Mouse (Mus musculus) kidney, postnatal 0 days (tissue): ENCODE results near the gene Slc46a1. TPM values are rescaled to one million over a fixed set of nuclear protein-coding genes. Genes with fewer than 3 reads are reported as not detected.

Experiments used
- ATAC-seq: fragments of 200-750 bp; cut with Nextera tagmentation; replicated peaks from 2 replicates; pipeline ENCODE4 v1.8.0; 2017; ENCODE audit warnings: low read depth, moderate number of reproducible peaks, moderate TSS enrichment, moderate library complexity; ENCODE audit not compliant: low FRiP score
- DNase-seq: peaks from one replicate; pipeline ENCODE4 v3.0.0-alpha.2; 2016; ENCODE audit warnings: low spot score
- H3K27ac ChIP-seq: fragments of 300-500 bp; sonication (generic); 2 replicates; pipeline ENCODE4 v1.5.1; 2014; ENCODE audit warnings: mild to moderate bottlenecking
- H3K27me3 ChIP-seq: fragments of 300-500 bp; sonication (generic); 2 replicates; pipeline ENCODE4 v1.6.1; 2014; ENCODE audit warnings: low read length, mixed read lengths; ENCODE audit not compliant: insufficient read depth
- H3K36me3 ChIP-seq: fragments of 300-500 bp; sonication (generic); 2 replicates; pipeline ENCODE4 v1.6.1; 2014; ENCODE audit warnings: low read length, mixed read lengths; ENCODE audit not compliant: insufficient read depth
- H3K4me1 ChIP-seq: fragments of 300-500 bp; sonication (generic); replicated peaks from 2 replicates; pipeline ENCODE4 v1.6.1; 2014; ENCODE audit warnings: antibody characterized with exemption, low read length, mixed read lengths; ENCODE audit not compliant: insufficient read depth
- H3K4me2 ChIP-seq: fragments of 300-500 bp; sonication (generic); 2 replicates; pipeline ENCODE4 v1.6.1; 2014; ENCODE audit warnings: mild to moderate bottlenecking, low read length, moderate library complexity, mixed read lengths
- H3K4me3 ChIP-seq: fragments of 300-500 bp; sonication (generic); replicated peaks from 2 replicates; pipeline ENCODE4 v1.5.1; 2014; ENCODE audit warnings: low read depth, low read length
- H3K9ac ChIP-seq: fragments of 300-500 bp; sonication (generic); 2 replicates; pipeline ENCODE4 v1.6.1; 2014; ENCODE audit warnings: low read depth, low read length
- H3K9me3 ChIP-seq: fragments of 300-500 bp; sonication (generic); replicated peaks from 2 replicates; pipeline ENCODE4 v1.6.1; 2016; ENCODE audit warnings: low read length, inconsistent platforms, mixed read lengths
- CTCF ChIP-seq: IDR thresholded peaks from 2 replicates; pipeline ENCODE4 v1.5.1; 2016; ENCODE audit warnings: antibody characterized with exemption, low read depth, mild to moderate bottlenecking, moderate library complexity
- WGBS: fragments of 180-500 bp; shearing (Covaris S2); extraction: QIAGEN DNeasy Blood & Tissue Kit; methylation state at CpG from one replicate; pipeline ENCODE4 v1.1.7; 2014; 5-methylcytosine and 5-hydroxymethylcytosine counted together
- polyA plus RNA-seq: library from polyadenylated mRNA; unstranded; fragments of >200 nt; fragmentation: Nextera tagmentation; extraction: Ambion mirVana; gene quantifications from 2 replicates; pipeline ENCODE4 v1.2.1, GENCODE M21; 2015

Gene Slc46a1
- polyA plus RNA-seq, 1 experiment from 2014 or later: 21.7 TPM

GRCm38 (mm10) chr11:78515549-78516325, 50.2 kb downstream of the Slc46a1 start:
- Histone ChIP-seq H3K36me3 (peaks cover 44% of the 10 kb centered on the region), H3K27me3 (no peaks in the 10 kb centered on the region), H3K4me2 (no peak overlapping the region), H3K27ac (no peak overlapping the region), H3K9ac (no peak overlapping the region), H3K4me1 (peaks cover 11% of the 10 kb centered on the region; the same call in 1 of the 2 replicates), H3K9me3 (no peaks in the 10 kb centered on the region), H3K4me3 (no peak overlapping the region)
- peak; percentile 22 for DNase-seq
- peak; percentile 45 for TF ChIP-seq CTCF
- 66% methylated on average over 2 of the region's 2 CpGs for WGBS
- ATAC-seq: no peak

GRCm38 (mm10) chr11:78518931-78519330, 53.4 kb downstream of the Slc46a1 start:
- Histone ChIP-seq H3K9me3 (no peaks in the 10 kb centered on the region), H3K36me3 (peaks cover 72% of the 10 kb centered on the region), H3K9ac (no peak overlapping the region), H3K4me1 (no peaks in the 10 kb centered on the region), H3K27ac (no peak overlapping the region), H3K27me3 (no peaks in the 10 kb centered on the region), H3K4me3 (no peak overlapping the region), H3K4me2 (no peak overlapping the region)
- DNase-seq (no peak), ATAC-seq (no peak)
- TF ChIP-seq CTCF: no peak
- 88% methylated on average over 10 of the region's 10 CpGs for WGBS

Other genes with a start within 250 kb of the Slc46a1 start
- gene Sdf2, start 220.0 kb upstream of the Slc46a1 start, polyA plus RNA-seq: 104 and 106 TPM in 2 replicates
- gene Supt6, start 219.7 kb upstream of the Slc46a1 start, polyA plus RNA-seq: 14.4 and 16.8 TPM in 2 replicates
- gene 2610507B11Rik, start 203.9 kb upstream of the Slc46a1 start, polyA plus RNA-seq: 96.3 and 98.2 TPM in 2 replicates
- 0.17 TPM in 1 of 2 replicates, not detected in the other for gene BC030499, start 174.9 kb upstream of the Slc46a1 start, polyA plus RNA-seq
- 12.4 and 14.8 TPM in 2 replicates for gene Spag5, start 164.2 kb upstream of the Slc46a1 start, polyA plus RNA-seq
- 12.5 and 13.0 TPM in 2 replicates for gene Aldoc, start 142.7 kb upstream of the Slc46a1 start, polyA plus RNA-seq
- gene Pigs, start 137.3 kb upstream of the Slc46a1 start, polyA plus RNA-seq: 67.5 and 74.9 TPM in 2 replicates
- 30.4 TPM in 2 replicates for gene Unc119, start 122.2 kb upstream of the Slc46a1 start, polyA plus RNA-seq
- not detected in 2 replicates for gene Foxn1, start 79.1 kb upstream of the Slc46a1 start, polyA plus RNA-seq
- 6.5 and 6.6 TPM in 2 replicates for gene Slc13a2, start 43.5 kb upstream of the Slc46a1 start, polyA plus RNA-seq
- 0.55 and 1.1 TPM in 2 replicates for gene Sarm1, start 32.1 kb downstream of the Slc46a1 start, polyA plus RNA-seq
- 0.70 and 1.7 TPM in 2 replicates for gene Vtn, start 33.4 kb downstream of the Slc46a1 start, polyA plus RNA-seq
- not detected in 2 replicates for gene Sebox, start 37.8 kb downstream of the Slc46a1 start, polyA plus RNA-seq
- 56.0 and 58.9 TPM in 2 replicates for gene Tmem199, start 46.5 kb downstream of the Slc46a1 start, polyA plus RNA-seq
- gene Poldip2, start 46.5 kb downstream of the Slc46a1 start, polyA plus RNA-seq: 173 and 191 TPM in 2 replicates
- gene Tnfaip1, start 70.6 kb downstream of the Slc46a1 start, polyA plus RNA-seq: 59.8 and 66.5 TPM in 2 replicates
- gene Ift20, start 70.7 kb downstream of the Slc46a1 start, polyA plus RNA-seq: 185 and 187 TPM in 2 replicates
- gene Tmem97, start 85.1 kb downstream of the Slc46a1 start, polyA plus RNA-seq: 61.0 and 65.8 TPM in 2 replicates
- 19.2 and 20.8 TPM in 2 replicates for gene Nlk, start 231.7 kb downstream of the Slc46a1 start, polyA plus RNA-seq